Mouse (Mus musculus): Measurements from ENCODE around the gene Rasl12.

Gene Rasl12

DNA sequence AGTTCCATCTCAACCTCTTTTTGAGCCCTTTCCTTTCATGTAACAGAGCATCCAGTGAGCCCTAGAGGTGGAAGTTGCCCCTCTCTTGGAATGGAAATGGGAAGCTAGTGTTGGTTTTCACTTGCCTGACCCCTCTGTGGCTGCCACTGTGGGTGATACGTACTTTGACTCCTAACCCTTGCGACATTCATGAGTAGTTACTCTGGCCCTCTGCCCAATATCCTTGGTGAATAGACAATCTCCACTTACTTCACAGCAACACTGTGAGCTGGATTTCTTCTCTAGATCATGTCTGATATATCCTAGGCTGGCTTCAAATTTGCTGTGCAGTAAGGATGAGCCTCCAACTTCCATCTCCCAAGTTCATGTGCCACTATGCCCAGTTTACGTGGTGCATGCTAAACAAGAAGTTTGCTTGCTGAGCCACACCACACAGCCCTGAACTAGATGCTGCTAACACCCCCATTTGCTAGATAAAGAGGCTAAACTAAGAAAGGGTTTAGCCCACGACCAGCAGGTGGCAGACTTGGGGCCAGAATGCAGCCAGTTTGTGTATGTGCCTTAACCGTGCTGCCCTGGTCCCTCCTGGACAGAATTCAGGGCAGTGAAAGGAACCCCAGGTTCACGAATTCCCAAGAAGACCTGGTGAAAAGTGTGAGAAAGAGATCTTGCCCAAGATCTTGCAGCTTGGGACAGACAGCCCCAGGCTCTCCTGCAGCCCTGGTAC lies 5.5 kb upstream of the Rasl12 start:
- peak; percentile 46 for DNase-seq (ENCODE audit: inconsistent ontology term)

DNA sequence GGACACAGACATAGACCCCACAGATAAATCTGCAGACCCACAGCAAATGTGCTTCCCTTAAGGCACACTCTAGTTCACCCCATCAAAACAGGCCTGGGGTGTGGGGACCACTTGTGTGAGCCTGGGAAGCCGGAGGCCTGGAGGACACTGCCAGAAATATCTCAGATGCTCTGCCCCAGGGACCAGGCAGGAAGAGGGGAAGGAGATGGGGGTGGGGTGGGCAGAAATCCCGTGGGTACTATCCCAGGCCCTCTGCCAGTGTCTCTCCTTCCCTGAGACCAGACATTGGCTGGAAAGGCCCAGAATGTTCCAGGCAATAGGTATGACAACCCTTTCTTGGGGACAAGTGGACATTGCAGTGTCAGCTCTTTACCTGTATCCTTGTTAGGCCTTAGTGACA lies 4.7 kb upstream of the Rasl12 start:
- no peak for DNase-seq (ENCODE audit: inconsistent ontology term)

DNA sequence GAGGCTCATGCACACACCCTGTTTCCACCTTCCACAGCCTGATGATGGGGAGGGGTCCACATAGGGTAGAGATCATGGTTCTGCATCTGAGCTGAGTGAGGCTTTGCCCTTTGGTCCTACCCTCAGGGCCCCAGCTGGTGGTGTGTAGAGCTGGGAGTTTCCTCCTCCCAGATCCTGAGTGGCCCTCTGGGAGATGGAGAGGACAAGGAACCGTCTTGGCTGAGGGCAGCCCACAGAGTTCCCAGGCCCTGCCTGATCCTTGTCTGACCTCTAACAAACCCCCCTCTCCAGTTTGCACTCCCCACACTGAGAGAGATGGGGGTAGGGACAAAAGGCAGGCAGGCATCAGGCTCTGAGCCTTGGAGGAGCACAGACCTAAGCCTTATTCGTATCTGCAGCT lies 3.9 kb upstream of the Rasl12 start:
- no peak for DNase-seq (ENCODE audit: inconsistent ontology term)

DNA sequence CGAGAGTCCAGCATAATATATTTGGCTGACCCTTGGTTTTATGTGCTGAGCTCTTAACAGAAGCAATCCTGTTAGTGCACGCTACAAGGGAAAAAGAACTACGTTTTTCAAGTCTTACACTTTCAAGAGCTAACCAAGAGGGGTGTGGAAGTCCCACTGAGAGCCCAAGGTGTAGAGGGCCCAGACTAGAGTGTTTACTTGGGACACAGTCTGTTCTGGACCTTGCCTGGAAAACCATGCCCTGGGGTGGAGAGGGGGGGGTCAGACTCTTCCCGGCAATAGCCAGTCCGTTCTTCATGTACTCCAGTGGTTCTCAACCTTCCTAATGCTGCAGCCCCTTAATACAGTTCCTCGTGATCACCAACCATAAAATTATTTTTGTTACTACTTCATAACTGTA lies 1.6 kb downstream of the Rasl12 start:
- DNase-seq (ENCODE audit: inconsistent ontology term), result no peak

DNA sequence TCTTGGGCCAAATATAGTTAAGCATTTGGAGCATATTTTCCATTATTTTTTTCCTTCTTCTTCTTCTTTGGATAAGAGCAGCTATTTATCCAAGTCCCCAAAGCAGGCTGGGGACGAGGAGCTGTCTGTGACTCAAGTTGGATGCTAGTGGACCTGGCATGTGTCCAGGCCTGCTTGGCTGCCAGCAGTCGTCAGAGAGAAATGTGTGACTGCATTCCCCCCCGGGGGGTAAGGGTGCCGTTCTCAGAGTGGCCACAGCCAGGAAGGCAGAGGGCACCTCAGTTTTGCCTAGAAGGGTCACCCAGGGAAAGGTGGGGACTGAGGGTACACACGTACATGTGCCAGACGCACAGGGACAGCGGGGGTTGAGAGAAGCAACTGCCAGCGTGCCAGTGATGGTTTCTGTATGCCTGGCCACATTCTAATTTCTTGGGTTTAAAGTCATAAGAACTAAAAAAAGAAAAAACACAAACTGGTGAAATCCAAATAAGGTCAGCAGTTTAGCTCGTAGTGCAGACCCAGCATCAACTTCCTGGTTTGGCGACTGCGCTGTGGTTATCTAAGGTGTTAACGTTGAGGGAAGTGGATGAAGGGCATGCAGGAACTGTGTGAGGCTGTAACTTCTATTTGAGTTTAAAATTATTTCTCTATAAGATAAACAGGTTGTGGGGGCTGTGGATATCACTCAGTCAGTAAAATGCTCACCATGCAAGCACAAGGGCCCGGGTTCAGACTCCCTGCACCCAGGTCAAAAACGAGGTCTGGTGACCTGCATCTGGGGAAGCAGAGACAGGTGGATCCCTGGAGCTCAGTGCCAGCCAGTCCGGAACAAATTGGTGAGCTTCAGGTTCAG lies 6.3 kb downstream of the Rasl12 start:
- DNase-seq (ENCODE audit: inconsistent ontology term), result peak; percentile 83

DNA sequence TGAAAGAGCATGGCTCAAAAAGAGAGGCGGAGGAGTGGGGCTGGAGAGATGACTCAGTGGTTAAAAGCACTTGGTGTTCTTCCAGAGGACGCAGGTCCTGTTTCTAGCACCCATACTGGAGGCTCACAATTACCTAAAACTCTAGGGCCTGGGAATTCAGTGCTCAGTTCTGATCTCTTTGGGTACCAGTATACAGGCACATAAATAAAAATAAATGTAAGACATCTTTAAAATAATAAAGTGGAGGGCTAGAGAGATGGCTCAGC lies 6.8 kb downstream of the Rasl12 start:
- DNase-seq (ENCODE audit: inconsistent ontology term), result no peak

DNA sequence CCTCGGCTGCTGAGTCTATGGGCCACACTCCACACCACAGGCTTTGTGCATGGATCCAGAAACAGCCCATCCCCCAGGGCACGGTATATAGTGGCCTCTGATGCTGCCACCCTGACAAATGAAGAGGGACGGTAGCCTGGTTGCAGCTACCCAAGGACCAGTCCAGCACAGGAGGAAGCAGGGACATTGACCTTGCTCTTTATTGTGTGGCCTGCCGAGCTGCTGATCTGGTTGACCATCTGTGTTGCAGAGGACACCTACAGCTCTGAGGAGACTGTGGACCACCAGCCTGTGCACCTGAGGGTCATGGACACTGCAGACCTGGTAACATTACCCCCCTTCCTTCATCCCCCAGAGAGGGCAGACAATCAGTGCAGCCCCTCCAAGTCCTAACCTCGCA lies 9.0 kb downstream of the Rasl12 start:
- no peak for DNase-seq (ENCODE audit: inconsistent ontology term)

DNA sequence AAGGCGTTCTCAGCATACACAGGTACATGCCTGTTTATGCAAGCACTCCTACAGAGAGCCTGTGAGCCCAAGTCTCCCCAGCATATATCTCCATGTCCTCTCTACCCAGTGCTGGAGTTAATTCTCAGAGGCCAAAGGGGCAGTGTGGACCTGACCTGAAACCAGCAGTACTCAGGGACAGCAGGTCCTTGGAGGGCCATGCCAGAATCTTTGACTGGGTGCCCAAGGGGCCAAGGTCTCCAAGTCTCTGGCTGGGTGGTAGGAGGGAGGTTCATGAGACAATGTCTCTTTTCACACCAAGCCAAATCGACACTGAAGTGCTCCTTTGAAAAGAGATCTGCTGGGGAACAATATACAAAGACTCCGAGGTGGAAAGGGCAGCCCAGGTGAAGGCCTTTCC lies 9.6 kb downstream of the Rasl12 start:
- DNase-seq (ENCODE audit: inconsistent ontology term), result no peak

DNA sequence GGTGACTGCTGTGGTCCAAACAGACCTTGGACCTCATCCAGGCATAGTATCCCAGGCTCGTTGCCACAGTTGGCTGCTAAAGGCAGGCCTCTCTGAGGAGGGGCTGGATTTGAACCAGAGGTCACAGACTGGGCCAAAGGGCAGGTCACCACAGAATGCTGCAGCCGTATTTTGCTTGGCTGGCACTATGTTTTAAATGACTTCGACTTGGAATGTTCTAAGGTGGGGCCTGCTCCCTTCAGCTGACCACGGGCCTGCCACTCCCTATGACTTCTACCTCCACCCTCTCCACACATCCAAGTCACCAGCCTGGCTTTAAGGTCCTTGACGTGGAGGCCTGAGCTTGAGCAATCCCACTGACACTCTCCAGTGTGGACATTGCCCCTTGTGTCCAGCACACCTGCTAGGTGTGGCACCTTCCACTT lies 10.6 kb downstream of the Rasl12 start:
- no peak for DNase-seq (ENCODE audit: inconsistent ontology term)

DNA sequence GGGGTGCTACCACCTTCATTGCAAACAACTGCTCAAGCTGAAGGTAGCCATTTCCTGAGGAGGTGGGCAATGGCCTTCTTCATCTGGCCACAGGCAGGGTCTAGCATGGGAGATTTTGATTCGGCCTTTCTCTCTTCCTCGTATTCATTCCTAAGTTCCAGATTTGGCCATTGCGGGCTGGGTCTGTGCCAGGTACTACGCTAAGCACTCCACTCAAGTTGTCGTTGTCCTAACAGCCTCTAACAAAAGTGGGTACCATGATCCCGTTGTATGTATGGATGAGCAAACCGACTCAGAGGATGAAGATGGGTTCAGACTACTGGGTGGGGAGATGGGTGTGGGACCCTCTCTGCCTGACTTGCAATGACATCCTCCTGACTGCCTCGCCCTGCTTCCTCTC lies 12.1 kb downstream of the Rasl12 start:
- DNase-seq (ENCODE audit: inconsistent ontology term), result no peak

DNA sequence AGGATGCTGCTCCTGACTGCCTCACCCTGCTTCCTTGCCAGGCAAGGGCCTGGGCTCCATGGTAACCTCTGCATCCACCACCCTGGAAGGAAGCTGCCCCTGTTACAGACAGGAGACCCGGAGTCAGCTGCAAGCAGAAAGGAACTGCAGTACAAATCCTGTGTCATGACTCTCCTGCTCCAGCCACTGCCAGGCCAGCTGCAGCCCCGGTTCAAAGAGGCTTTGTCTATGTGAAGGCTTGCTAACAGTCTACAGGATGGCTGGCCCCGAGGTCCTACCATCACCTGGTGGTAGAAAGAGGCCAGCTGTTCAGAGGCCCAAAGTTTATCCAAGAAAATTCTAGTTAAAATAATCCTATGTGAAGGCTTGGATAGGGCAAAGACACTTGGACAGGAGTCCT lies 13.0 kb downstream of the Rasl12 start:
- no peak for DNase-seq (ENCODE audit: inconsistent ontology term)

DNA sequence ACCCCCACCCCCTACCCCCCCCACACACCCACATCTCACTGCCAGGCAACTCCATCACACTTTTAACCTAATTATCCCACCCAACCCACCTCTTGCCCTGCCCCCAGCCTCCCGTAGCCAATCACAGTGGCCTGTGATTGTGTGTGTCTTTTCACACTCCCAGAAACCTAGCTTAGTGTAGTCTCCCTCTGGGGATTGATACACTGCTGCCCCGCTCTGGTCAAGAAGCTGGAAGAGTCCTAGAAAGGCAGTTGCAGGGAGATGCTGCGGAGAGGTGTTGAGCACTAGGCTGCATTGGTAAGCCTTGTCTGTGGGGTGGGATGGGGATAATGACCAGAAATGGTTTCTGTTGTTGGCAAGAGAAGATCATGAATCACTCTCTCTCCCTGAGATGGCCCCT lies 19.4 kb downstream of the Rasl12 start:
- DNase-seq (ENCODE audit: inconsistent ontology term), result no peak

DNA sequence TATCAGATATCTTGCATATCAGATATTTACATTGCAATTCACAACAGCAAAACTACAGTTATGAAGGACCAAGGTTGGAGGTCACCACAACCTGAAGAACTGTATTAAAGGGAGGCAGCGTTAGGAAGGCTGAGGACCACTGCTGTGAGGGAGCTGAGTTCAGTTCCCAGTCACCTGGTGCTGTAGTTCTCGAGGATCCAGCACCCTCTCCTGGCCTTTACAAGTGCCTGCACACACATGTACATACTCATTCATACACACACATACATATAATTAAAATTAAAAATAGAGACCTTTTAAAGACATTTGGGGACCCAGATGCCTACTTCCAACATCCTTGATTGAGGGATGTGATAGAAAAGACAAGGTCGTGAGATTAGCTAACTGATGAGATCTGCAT lies 21.3 kb downstream of the Rasl12 start:
- no peak for DNase-seq (ENCODE audit: inconsistent ontology term)

DNA sequence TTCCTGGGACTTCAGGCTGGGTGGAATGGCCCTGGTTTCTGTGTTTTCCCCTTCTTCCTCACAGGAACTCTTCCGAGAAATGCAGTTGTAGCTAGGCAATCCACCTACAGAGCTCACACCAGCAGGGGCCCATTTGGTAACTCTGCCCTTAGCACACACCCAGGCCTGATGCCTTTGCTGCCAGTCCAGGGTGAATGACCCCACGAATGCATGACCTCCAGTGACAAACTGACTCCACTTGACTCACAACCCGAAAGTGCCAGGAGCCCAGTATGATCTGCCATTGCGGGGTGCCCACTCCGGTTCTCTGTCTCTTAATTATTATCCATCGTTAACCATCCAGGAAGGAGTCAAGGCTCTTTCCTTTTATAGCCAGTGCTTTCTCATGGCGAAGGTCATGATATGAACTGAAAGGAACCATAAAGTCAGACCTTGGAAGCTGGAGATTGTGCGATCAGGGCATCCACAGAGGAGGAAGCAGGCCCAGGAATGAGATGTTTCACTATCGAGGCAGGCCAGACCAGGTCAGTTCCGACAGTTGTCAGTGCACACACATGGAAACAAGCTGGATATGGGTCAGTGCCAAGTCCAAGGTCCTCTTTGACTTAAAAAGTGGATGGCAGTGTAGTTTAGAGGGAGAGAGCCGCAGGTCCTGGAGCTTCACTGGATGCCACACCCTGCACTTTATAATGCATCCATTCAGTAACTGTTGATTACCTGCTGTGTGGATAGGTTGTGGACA lies 24.6 kb downstream of the Rasl12 start, which contains the start of gene Slc51b:
TSS of gene Slc51b (minus strand) at position 196 of the 742 bp plus-strand sequence.
- no peak for DNase-seq (ENCODE audit: inconsistent ontology term)

DNA sequence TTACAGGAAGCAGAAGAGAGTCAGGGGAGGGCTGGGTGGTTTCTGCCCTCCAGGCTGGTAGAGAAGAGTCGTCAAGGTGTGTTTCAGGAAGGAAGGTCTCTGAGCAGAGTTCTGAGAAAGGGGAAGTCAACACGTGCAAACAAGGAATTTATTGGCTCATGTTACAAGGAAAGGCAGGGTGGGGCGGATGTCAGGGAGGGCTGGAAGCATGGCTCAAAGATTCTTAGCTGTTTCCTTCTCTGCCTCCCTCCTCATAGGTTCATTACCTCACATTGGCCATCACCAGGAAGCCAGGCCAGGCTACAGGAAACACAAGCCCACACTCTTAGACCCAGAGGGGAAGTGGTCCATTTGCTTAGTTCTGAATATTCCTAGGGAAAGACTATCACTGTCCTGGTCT lies 26.1 kb downstream of the Rasl12 start:
- no peak for DNase-seq (ENCODE audit: inconsistent ontology term)

DNA sequence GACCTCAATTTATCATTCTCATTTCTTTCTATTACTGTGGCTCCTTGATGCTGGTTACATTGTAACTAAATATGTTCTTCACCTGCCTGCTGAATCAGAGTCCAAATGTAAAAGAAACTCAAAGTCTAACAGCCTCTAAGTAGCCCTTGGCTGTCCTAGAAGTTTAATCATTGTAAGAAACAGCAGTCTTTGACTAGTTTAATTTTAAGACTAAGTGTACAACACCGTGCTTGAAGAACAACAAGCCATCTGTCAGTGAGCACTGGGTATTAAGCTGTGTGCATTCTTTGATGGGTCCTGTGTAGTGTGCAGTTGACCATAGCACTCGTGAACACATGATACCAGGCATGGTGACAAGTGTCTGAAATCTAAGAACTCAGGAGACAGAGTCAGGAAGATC lies 29.2 kb downstream of the Rasl12 start:
- DNase-seq (ENCODE audit: inconsistent ontology term), result no peak

DNA sequence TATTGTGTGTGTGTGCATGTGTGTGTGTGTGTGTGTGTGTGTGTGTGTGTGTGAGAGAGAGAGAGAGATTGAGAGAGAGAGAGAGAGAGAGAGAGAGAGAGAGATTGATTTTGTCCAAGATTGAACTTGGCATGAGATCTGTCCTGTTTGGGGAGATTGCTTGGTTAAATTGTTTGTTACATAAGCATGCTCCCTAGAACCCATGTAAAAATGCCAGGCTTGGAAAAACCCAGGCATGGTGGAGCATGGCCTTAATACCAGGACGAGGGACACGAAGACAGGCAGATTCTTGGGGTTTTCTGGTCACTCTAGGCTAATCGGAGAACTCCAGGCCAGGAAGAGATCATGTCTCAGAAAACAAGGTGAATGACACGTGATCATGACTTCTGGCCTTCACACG lies 29.7 kb downstream of the Rasl12 start:
- no peak for DNase-seq (ENCODE audit: inconsistent ontology term)

DNA sequence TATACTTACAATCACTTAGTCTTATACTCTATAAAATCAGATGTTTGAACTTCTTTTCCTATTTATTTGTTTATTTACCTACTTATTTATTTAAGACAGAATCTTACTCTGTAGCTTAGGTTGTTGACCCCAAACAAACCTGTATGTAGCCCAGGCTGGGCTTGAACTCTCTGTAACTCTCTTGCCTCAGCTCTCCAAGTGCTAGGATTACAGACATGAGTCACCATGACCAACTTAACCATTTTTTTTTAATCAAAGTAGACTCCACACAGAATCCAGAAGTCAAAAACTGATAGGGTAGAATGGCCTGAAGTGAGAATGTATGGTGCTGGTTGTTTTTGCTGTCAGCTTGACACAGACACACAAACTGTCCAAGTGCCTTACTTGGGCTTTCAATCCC lies 32.1 kb downstream of the Rasl12 start:
- DNase-seq (ENCODE audit: inconsistent ontology term), result no peak

DNA sequence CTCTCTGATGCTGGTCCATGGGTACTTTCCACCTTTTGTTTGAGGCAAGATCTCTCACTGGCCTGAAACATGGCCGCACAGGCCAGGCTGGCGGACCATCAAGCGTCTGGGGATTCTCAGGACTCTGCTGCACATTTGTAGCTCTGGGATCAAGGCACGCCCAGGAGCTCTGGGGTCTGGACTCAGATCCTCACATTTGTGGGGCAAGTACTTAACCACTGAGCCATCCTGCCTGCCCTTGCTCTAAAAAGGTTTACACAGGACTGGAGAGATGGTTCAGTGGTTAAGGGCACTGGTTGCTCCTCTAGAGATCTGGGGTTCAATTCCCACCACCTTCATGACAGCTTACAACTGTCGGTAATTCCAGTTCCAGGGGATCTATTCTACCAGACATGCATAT lies 32.6 kb downstream of the Rasl12 start:
- no peak for DNase-seq (ENCODE audit: inconsistent ontology term)

DNA sequence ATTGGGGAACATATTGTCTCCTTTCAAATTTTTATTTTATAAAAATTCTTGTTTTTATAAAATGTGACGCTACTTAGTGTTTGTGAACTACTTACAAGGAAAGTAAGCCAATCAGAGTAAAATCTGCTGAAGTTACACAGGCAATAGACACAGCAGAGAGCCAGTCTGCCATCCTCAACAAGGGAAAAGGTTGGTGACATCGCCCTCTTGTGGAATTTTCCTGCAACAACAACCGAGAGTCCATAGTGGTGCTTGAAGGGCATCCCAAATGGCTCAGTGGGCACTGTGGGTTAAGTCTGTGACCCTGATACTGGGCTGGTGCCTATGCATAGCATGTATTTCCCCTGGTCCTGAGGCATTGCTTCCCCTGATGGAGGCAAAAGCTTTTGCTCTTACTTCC lies 33.9 kb downstream of the Rasl12 start:
- peak; percentile 57 for DNase-seq (ENCODE audit: inconsistent ontology term)

DNA sequence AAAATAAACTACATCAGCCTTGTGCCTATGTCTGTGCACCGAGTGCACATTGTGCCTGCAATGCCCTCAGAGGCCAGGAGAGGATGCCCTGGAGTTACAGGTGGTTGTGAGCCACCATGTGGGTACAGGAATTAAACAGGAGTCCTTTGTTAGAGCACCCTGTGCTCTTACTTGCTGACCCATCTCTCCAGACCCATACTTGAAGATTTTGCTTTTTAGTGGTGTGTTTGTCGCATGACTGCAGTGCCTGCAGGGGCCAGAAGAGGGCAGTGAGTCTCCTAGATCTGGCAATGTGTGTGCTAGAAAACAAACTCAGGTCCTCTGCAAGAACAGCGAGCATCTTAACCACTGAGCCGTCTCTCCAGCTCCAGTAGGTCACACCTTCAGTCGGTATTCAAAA lies 35.8 kb downstream of the Rasl12 start:
- DNase-seq (ENCODE audit: inconsistent ontology term), result peak; percentile 20

DNA sequence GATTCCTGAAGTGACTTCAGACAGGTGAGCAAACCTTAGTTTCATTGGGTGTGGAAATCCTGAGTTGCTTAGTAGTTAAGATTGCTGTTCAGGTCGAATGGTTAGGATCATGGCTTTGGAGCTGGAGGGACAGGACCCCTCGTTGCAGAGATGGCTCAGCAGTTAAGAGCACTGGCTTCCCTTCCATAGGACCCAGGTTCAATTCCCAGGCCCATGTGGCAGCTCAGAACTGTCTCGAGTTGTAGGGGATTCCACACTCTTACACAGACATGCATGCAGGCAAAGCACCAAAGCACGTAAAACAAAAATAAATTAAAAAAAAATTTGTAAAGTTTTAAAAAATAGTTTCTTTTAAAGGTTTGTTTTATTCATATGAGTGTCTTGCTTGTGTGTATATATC lies 36.9 kb downstream of the Rasl12 start:
- DNase-seq (ENCODE audit: inconsistent ontology term), result no peak

Measured in Muller cell, postnatal 12 days (primary cell).